Mouse (Mus musculus) liver, embryonic 15.5 days (tissue): ENCODE measurements around the gene Spef1. TPM values are rescaled to one million over a fixed set of nuclear protein-coding genes. Genes with fewer than 3 reads are reported as not detected.

Source experiments
- ATAC-seq: fragments of 200-750 bp; cut with Nextera tagmentation; 2 replicates; pipeline ENCODE4 v1.8.0; 2017; ENCODE audit warnings: moderate number of reproducible peaks, mild to moderate bottlenecking, moderate library complexity; ENCODE audit not compliant: insufficient read depth
- H3K27ac ChIP-seq: fragments of 300-500 bp; sonication (generic); replicated peaks from 2 replicates; pipeline ENCODE4 v1.5.1; 2015; ENCODE audit warnings: mild to moderate bottlenecking, inconsistent platforms
- H3K27me3 ChIP-seq: fragments of 300-500 bp; sonication (generic); 2 replicates; pipeline ENCODE4 v1.6.1; 2015; ENCODE audit warnings: mild to moderate bottlenecking, inconsistent platforms
- H3K36me3 ChIP-seq: fragments of 300-500 bp; sonication (generic); replicated peaks from 2 replicates; pipeline ENCODE4 v1.6.1; 2015; ENCODE audit warnings: moderate library complexity, mild to moderate bottlenecking, inconsistent platforms
- H3K4me1 ChIP-seq: fragments of 300-500 bp; sonication (generic); replicated peaks from 2 replicates; pipeline ENCODE4 v1.6.1; 2015; ENCODE audit warnings: inconsistent platforms
- H3K4me2 ChIP-seq: fragments of 300-500 bp; sonication (generic); 2 replicates; pipeline ENCODE4 v1.6.1; 2015; ENCODE audit warnings: moderate library complexity, mild to moderate bottlenecking, inconsistent platforms
- H3K4me3 ChIP-seq: fragments of 300-500 bp; sonication (generic); replicated peaks from 2 replicates; pipeline ENCODE4 v1.5.1; 2015; ENCODE audit warnings: mild to moderate bottlenecking, inconsistent platforms
- H3K9ac ChIP-seq: fragments of 300-500 bp; sonication (generic); 2 replicates; pipeline ENCODE4 v1.6.1; 2015; ENCODE audit warnings: moderate library complexity, mild to moderate bottlenecking, inconsistent platforms
- H3K9me3 ChIP-seq: fragments of 300-500 bp; sonication (generic); replicated peaks from 2 replicates; pipeline ENCODE4 v1.6.1; 2016; ENCODE audit warnings: inconsistent platforms
- WGBS: fragments of 180-500 bp; shearing (Covaris S2); methylation state at CpG from one replicate; pipeline ENCODE4 v1.1.7; 2015; ENCODE audit warnings: mixed read lengths; ENCODE audit not compliant: insufficient replicate concordance; 5-methylcytosine and 5-hydroxymethylcytosine counted together
- polyA plus RNA-seq: library from polyadenylated mRNA; unstranded; fragments of >200 nt; fragmentation: Nextera tagmentation; extraction: Ambion mirVana; gene quantifications from 2 replicates; pipeline ENCODE4 v1.2.1, GENCODE M21; 2015

The Spef1 gene
- polyA plus RNA-seq, 1 experiment from 2014 or later, result 1.6 TPM

DNA sequence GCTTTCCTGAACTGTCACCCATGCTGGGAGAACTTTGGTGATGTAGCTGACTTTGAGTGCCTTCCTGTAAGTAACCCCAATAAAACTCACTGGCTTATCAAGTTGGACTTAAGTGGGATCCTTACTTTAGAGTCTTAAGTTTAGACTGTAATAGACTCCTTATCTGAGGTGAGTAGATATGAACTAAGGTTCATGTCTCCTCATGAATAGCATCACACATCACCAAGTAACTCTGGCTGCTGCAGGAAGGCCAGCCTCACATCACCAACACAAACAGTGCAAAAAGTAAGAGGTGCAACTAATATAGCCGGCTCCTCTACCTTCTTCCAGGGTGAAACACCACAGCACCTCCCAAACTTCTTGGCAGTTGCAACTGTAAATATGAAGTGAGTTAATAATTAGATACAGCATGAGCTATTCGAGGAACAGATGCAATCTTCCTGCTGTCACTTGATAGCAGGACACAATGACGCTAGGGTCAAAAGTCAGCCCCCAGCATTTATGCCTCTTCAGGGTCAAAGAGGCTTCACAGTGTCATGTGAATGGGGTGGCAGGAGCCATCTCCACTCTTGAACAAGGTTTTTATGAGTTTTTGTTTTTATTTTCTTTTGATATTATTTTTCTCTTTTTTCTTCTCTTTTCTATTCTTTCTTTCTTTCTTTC lies 34.9 kb upstream of the Spef1 start:
- Histone ChIP-seq H3K27me3 (no peaks in the 10 kb centered on the region), H3K4me3 (no peak overlapping the region), H3K27ac (peak overlapping the region; percentile 96), H3K4me1 (peaks cover 74% of the 10 kb centered on the region), H3K9me3 (no peaks in the 10 kb centered on the region), H3K36me3 (no peaks in the 10 kb centered on the region), H3K4me2 (peak overlapping the region; percentile 51; the same call in 1 of the 2 replicates), H3K9ac (peak overlapping the region; percentile 37; the same call in 1 of the 2 replicates)
- ATAC-seq, result no peak
- WGBS, result 34% methylated on average over 3 of the region's 3 CpGs

DNA sequence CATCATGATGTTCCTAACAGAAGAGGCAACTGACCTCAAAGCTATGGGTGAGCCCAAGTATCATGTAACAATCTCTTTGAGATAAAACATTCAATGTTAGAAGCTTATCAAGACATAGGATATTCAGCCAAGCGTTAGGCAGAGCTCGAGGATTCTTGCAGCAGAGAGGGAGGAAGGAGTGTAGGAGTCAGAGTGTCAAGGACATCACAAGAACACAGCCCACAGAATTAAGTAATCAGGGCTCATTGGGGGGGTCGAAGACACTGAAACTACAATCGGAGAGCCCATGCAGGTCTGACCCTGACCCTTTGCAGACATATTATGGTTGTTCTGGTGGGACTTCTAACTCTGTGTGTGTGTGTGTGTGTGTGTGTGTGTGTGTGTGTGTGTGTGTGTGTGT lies 32.9 kb upstream of the Spef1 start:
- H3K4me2 ChIP-seq, result no peak overlapping the region
- no peak overlapping the region for H3K4me3 ChIP-seq
- no peak overlapping the region for H3K9ac ChIP-seq
- no peaks in the 10 kb centered on the region for H3K27me3 ChIP-seq
- 44% methylated on average over 4 of the region's 4 CpGs for WGBS
- H3K9me3 ChIP-seq, result no peaks in the 10 kb centered on the region
- H3K36me3 ChIP-seq, result no peaks in the 10 kb centered on the region
- H3K4me1 ChIP-seq, result peaks cover 70% of the 10 kb centered on the region
- H3K27ac ChIP-seq, result peak overlapping the region; percentile 31; the same call in 1 of the 2 replicates
- no peak for ATAC-seq

DNA sequence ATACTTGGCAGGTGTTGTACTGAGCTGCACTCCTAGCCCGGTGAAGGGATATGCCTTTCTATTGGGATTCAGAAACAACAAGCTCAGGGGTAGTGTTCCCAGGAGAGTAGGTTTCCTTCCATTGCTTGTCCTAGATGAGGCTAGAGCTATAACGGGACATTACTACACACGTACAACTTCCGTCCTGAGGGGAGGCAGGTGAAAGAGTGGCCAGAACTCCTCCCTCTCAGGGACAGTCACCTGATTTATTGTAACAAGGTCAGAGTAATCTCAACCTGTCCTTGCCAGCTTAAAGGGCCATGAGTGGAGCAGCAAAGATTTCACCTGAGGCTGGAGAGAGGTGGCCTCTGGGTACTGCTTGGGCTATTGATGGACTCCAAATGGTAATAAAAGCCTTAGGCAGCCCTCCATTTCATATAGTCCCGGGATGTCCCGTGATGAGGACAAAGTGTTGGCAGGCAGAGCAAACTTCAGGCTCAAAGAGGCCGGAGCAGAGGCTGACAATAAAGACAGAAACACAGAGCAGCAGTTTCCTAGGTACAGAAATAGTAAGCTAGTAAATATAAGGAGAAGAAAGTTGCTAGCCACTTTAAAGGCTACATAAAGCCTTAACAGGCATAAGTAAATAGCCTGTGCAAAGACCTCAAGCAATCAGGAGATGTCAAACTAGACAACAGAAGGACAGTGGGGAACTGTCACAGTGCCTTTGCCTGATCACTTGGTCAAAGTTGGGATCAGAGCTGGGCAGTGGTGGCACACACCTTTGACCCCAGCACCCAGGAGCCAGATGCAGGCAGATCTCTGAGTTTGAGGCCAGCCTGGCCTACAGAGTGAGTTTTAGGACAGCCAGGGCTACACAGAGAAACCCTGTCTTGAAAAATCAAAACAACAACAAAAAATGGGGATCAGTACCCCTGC lies 29.1 kb upstream of the Spef1 start:
- 85% methylated on average over 7 of the region's 7 CpGs for WGBS
- Histone ChIP-seq H3K27ac (peak overlapping the region; percentile 45), H3K36me3 (peaks cover 20% of the 10 kb centered on the region), H3K4me3 (no peak overlapping the region), H3K4me2 (no peak overlapping the region), H3K4me1 (peaks cover 68% of the 10 kb centered on the region), H3K9ac (no peak overlapping the region), H3K9me3 (no peaks in the 10 kb centered on the region), H3K27me3 (no peaks in the 10 kb centered on the region)
- no peak for ATAC-seq

- ATAC-seq, result peak; percentile 72
- 31% methylated on average over 7 of the region's 7 CpGs for WGBS
Measured at GRCm38 (mm10) chr2:131213773-131214172, 26.7 kb upstream of the Spef1 start.

DNA sequence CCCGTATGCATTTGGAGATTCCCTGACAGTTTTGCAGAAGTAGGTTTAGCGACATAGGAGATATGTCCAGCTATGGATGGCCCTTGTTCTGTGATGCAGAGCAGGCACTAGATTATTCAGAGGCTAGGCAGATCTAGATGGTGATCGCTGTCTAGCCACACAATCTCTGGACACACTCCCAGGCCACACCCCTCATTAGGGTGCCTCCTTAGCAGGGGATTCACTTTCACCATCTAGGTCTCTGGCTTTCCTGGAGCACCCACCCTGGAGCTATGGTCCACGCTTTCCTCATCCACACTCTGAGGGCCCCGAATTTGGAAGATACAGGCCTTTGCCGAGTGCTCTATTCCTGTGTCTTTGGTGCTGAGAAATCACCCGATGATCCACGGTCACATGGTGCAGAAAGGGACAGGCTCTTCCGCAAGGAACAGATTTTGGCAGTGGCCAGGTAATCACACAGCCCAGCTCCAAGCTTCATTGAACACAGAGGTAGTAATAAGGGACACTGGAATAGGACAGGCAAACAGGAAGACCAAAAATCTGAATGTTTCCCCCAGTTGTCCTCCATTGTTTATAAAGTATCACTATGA lies 24.0 kb upstream of the Spef1 start:
- peaks cover 20% of the 10 kb centered on the region for H3K36me3 ChIP-seq
- peak overlapping the region; percentile 71 for H3K4me3 ChIP-seq
- H3K9me3 ChIP-seq, result no peaks in the 10 kb centered on the region
- H3K4me2 ChIP-seq, result peak overlapping the region; percentile 87
- no peak for ATAC-seq
- H3K4me1 ChIP-seq, result peaks cover 92% of the 10 kb centered on the region
- peak overlapping the region; percentile 79 for H3K9ac ChIP-seq
- WGBS, result 53% methylated on average over 9 of the region's 9 CpGs
- H3K27ac ChIP-seq, result peak overlapping the region; percentile 93
- H3K27me3 ChIP-seq, result no peaks in the 10 kb centered on the region

More at GRCm38 (mm10) chr2:131213773-131214172, 26.7 kb upstream of the Spef1 start:
- Histone ChIP-seq H3K9me3 (no peaks in the 10 kb centered on the region), H3K27ac (peak overlapping the region; percentile 96), H3K9ac (peak overlapping the region; percentile 70), H3K4me2 (peak overlapping the region; percentile 68), H3K4me1 (peaks cover 74% of the 10 kb centered on the region), H3K27me3 (no peaks in the 10 kb centered on the region), H3K36me3 (peaks cover 20% of the 10 kb centered on the region), H3K4me3 (peak overlapping the region; percentile 40)

DNA sequence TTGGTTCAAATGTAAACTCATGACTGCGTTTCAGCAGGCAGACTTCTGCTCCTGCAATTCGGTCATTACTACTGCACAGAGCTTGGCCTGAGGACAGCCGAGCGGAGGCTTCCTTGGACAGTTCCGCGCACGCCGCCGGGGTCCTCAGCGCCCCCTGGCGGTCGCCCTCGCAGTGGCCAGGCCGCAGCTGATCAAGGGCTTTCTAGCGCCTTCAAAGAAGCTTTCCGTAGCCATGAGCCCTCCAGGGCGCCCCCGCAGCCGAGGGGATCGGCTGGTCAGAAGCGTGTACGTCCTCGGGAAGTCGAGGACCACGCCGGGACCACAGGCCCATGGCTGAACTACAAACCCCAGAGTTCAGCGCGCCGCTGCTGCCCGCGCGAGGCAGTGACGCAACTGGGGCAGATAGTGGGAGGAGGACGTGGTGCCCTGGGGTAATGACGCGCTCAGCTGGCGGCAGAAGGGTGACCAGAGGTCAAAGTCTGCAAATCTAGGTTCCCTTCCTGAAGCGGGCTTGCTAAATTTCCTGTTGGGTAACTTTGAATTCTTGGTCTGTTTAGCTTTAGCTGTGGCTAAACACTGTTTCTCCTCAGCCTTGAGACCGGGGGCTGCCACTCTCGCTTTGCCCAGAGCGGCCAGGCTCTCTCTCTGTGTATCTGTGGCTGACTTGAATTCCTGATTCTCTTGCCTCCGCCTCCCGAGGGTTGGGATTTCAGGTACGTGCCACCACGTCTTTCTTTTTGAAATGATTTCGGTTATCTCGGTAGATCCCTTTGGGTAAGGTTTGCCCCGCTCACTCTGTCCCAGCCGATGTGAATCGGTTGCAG lies 23.1 kb upstream of the Spef1 start:
- Histone ChIP-seq H3K4me3 (peak overlapping the region; percentile 71), H3K36me3 (peaks cover 20% of the 10 kb centered on the region), H3K4me1 (peaks cover 92% of the 10 kb centered on the region), H3K27ac (peak overlapping the region; percentile 93), H3K27me3 (no peaks in the 10 kb centered on the region), H3K9ac (peak overlapping the region; percentile 79), H3K4me2 (peak overlapping the region; percentile 87), H3K9me3 (no peaks in the 10 kb centered on the region)
- ATAC-seq, result peak; percentile 80
- under 1% methylated on average over 50 of the region's 50 CpGs for WGBS

- Histone ChIP-seq H3K4me3 (peak overlapping the region; percentile 71), H3K36me3 (peaks cover 16% of the 10 kb centered on the region), H3K4me2 (peak overlapping the region; percentile 87), H3K27me3 (no peaks in the 10 kb centered on the region), H3K9ac (peak overlapping the region; percentile 79), H3K27ac (peak overlapping the region; percentile 93), H3K9me3 (no peaks in the 10 kb centered on the region), H3K4me1 (peaks cover 92% of the 10 kb centered on the region)
- peak; percentile 3; the same call in 1 of the 2 replicates for ATAC-seq
- 55% methylated on average over 4 of the region's 4 CpGs for WGBS
Measured at GRCm38 (mm10) chr2:131209125-131209795, 22.2 kb upstream of the Spef1 start.

GRCm38 (mm10) chr2:131208356-131208755 lies 21.3 kb upstream of the Spef1 start:
- Histone ChIP-seq H3K36me3 (peaks cover 11% of the 10 kb centered on the region), H3K27me3 (no peaks in the 10 kb centered on the region), H3K4me3 (no peak overlapping the region), H3K4me1 (peaks cover 92% of the 10 kb centered on the region), H3K27ac (peak overlapping the region; percentile 93), H3K9ac (no peak overlapping the region), H3K9me3 (no peaks in the 10 kb centered on the region), H3K4me2 (no peak overlapping the region)
- no peak for ATAC-seq
- 86% methylated on average over 2 of the region's 2 CpGs for WGBS

- Histone ChIP-seq H3K4me1 (peaks cover 88% of the 10 kb centered on the region), H3K9ac (peak within 1 kb of the TSS; percentile 49), H3K27ac (peak within 1 kb of the TSS; percentile 98), H3K36me3 (peaks cover 14% of the 10 kb centered on the region; the same call in 1 of the 2 replicates), H3K9me3 (no peaks in the 10 kb centered on the region), H3K4me2 (peak within 1 kb of the TSS; percentile 54), H3K27me3 (no peaks in the 10 kb centered on the region), H3K4me3 (0 out of 2 replicates have a peak within 1 kb of the TSS, but pooled peaks have one; percentile 4)
- 69% methylated on average over 4 of the region's 4 CpGs for WGBS
- no peak for ATAC-seq
Measured at GRCm38 (mm10) chr2:131206778-131207177, 19.7 kb upstream of the Spef1 start, which contains the start of gene Ap5s1. TSS of gene Ap5s1 (plus strand) at chr2:131207078.
